Mouse (Mus musculus): Measurements from ENCODE around the gene Dnajc19. TPM values are rescaled to one million over a fixed set of nuclear protein-coding genes. Genes with fewer than 3 reads are reported as not detected.
"Not testable (repeated sequence)": the region's sequence is repeated elsewhere in the genome, so short reads cannot be mapped to it uniquely, and the experiment has no call there.

Gene Dnajc19
- total RNA-seq (2021), result 10 to 100 TPM; 78.1 to 91.2 TPM
- long read RNA-seq, experiment 1, transcript Dnajc19-202 (6 exons, 659 nt), result major isoform, 18 of 24 reads
- long read RNA-seq, experiment 1, partial matches to known transcripts, result 0 of 24 reads
- long read RNA-seq, experiment 1, other reads (novel, unspliced or antisense), result 3 of 24 reads
- long read RNA-seq, experiment 2, transcript Dnajc19-201 (6 exons, 2,499 nt), result minor isoform, 6 of 68 reads
- long read RNA-seq, experiment 2, transcript Dnajc19-202 (6 exons, 659 nt), result major isoform, 51 of 68 reads
- long read RNA-seq, experiment 2, partial matches to known transcripts, result 1 of 68 reads
- long read RNA-seq, experiment 2, other reads (novel, unspliced or antisense), result 7 of 68 reads

DNA sequence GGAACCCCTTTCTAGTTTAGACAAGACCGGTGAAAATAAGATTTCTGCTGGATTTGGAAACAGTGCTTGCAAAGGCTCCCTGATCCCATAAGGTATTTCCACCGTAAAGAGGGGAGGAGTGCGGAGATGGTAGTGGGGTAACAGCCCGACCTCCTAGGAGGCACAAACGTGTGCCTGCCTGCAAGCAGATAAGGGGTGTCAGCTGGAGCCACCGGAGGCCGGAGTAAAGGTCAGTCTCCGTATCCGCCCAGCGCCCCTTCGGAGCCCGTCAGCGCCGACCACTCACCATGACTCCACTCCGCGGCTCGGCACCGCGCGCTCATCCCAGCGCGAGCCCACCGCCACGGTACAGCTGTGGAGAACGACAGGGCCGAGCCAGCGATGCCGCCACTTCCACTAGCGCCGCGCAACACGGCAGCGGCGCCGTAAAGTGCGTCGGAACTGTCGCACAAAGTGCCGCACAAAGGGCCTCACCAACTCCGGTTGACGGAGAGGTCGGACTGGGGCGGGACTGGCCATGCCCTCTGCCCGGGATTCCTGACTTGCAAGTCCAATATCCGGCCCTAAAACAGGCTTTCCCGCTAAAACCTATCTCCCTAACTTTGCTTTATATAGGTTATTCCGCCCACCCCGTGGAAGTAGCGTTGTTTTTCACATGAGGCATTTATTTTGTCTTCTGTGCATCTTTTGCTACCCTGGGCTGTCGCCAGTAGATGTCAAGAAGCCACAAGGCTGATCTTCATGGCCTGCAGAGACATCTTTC lies at the start of gene Dnajc19:
Gene Dnajc19, minus strand, starts transcription at position 422 of the 763 bp plus-strand sequence.
- peak; percentile 91 to 92 for DNase-seq (ENCODE audit: low spot score in 2 of 2)

DNA sequence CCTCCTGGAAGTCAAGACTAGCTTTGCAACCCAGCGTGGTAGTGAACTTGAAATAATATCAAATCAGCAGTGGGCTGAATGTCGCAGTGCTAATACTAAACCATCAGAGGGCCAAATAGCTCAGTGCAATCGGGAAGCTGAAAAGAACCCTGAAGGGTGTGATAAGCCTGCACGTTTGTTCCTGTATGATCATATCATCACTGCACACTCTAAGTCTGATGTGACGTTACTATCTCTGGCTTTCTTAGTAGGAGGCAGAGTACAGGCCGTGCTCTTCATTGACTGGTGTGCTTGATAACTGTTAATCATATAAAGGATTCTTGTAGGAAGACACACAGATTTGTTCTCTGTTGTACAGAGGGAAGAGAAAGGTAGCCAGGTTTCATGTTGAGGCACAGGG lies 48.8 kb upstream of the Dnajc19 start:
- no peak for DNase-seq (ENCODE audit: low spot score in 2 of 2)

DNA sequence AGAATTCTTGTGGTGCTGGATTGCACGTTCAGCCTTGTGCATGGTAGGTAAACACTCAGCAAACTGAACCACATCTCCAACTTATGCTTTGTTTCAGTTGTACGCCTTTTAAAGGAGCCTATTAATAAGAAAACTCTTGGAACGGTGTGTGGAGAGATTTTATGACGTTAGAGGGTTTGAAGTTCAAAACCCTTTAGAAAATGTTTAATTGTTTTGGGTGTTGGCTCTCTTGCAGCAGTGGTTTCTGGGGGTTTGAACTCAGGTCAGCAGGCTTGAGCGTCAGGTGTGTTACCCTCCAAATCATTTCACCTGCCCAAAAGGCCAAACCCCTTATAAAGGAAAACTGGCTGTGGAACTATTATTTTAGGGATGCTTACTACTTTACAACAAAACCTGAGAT lies 40.2 kb upstream of the Dnajc19 start:
- DNase-seq (ENCODE audit: low spot score in 2 of 2), result no peak

DNA sequence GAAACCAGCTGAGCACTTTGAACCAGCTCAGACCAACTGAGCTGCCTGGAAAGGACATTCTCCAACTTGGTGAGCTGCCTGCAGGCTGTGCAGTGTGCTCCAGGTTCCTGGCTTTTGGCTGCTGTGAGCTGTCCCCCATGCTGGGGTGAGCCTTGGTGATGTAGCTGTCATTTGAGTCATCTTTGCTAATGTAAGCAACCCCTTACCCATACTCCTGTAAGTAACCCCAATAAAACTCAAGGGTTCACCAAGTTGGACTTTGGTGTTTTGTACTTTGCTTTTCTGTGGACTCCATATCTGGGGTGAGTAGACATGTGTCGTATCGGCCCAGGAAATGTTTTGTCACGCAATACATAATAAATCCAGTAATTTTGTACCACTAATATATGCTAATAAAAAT lies 39.7 kb upstream of the Dnajc19 start:
- DNase-seq (ENCODE audit: low spot score in 2 of 2), result no peak

DNA sequence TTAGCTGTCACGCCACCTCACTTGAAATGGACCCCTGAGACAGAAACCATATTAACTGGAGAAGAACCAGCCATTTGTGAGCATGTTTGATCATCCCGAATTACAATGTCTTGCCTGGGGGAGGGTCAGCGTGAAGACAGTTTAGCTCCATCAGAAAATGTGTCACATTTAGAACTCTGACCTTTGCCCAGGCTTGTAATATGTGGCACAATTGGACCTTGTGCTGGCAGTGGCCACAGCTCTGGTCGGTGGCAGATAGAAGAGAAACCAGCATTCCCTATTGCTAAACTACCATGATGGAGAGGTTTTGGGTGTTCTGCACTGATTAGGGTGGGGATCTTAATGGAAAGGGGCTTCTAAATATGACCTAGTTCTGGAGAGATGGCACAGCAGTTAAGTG lies 38.7 kb upstream of the Dnajc19 start:
- no peak for DNase-seq (ENCODE audit: low spot score in 2 of 2)

DNA sequence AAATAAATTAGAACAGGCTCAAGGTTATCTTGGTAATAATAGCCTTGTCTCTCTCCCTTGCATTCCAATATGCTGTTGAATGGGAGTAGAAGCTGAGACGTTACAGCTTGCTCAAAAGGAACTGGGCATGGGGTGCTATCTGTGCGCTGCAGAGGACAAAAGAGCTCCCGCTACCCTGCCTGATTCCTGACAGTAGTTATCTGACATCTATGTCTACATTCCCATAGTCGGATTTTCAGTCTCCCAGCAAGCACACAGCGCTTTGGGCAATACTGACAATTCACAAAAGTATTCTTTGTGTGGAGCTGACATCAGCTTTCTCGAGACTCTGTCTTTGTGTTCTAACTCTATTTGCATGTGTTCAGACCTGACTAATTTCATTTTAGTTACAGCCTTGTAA lies 34.7 kb upstream of the Dnajc19 start:
- no peak for DNase-seq (ENCODE audit: low spot score in 2 of 2)

DNA sequence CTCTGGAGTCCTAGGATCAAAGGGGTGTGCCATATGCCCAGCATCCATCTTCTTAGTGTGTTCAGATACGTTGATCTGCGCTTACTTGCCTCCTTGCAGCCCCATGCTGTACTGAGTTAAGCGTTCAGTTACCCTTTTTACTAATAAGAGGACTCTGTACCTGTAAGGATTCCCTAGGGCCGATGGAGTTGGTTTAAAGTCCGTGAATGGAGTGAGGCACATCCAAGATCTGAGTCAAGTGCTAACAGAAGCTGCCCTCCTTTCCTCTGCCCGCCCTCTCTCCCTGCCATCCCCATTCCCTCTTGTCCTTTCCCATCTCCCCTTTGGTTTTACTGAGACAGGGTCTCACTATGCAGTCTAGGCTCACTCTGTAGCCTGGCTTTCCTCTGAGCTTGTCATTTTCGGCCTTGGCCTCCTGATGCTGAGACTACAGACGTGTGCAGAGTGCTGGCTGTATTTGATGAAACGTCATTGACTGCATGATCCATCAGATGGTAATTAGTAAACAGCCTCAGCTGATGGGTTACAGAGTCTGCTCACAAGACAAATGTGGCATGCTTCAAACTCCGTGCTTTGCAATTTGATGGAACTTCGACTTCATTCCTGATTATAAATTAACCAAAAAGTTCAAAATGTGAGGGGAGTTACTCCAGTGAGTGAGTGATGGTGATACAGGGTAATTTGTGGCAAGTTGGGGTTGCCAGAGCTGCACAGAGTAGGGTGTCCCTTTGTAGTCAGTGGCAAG lies 31.0 kb upstream of the Dnajc19 start:
- DNase-seq (ENCODE audit: low spot score in 2 of 2), result no peak

DNA sequence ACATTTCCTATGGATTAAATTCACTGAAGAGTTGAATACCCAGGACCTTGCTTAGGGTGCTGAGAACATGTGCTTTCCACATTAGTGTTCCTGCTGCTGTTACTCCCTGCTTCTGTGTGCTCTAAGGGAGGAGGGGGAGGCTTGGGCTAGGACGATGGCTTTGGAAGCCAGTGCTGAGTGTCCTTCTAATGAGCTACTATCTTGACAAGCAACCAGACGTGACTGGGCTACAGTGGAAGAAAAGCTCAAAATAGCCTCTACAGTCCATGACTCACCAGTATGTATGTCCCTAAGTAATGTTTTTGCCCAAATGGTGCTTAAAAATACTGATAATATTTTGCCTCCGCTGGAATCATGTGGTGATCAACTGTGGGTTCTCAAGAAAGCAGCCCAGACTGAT lies 26.5 kb upstream of the Dnajc19 start:
- no peak for DNase-seq (ENCODE audit: low spot score in 2 of 2)

DNA sequence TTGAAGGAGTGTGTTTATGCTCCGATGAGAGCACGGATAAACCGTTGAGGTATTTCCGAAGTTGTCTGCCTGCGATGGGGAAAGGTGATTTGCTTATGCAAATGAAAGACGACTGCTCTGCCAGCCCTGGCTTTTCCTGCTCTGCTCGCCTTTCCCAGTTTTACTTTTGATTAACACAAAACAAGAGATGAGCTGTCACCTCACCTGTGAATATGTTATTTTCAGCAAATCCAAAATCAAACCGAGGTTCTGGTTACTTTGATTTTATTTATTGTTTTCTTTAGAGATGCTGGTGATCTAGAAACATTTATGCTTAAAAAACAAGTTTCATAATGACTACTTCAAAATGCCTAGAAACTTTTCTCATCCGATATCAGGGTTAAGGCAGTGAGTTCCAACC lies 25.3 kb upstream of the Dnajc19 start:
- no peak for DNase-seq (ENCODE audit: low spot score in 2 of 2)

DNA sequence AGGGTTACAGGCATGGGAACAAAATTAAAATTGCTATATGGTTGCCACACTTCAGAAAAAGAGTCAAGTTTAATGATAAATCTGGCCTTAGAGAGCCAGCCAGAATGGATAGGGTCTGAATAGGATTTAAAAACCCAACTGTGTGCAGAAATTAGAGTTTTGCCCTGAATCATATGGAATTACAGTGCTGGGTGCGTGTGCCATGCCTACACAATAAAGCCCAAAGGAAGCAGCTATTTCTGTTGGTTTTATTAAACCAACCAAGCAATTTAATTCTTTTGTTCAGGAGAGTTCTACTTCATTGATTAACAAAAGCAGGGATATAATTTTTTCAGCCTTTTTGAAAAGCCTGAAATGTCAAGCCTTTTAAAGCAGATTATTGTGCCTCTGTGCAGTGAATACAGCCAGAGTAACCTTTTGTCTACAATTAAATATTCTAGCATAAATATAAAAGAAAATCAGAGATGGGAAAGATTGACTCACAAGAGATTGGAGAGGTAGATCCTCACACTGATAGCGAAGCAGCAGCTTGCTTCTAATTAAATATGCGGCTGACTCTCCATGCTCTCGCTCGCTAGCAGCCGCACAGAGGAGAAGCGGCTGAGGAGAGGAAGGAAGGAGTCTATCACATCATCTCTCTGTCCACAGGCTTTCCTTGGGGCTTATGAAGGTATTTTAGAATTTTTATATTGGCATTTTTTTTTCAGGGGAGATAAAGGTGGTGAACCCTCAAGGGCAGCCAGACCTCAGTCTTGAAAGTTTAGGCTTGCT lies 23.0 kb upstream of the Dnajc19 start:
- DNase-seq (ENCODE audit: low spot score in 2 of 2), result no peak

DNA sequence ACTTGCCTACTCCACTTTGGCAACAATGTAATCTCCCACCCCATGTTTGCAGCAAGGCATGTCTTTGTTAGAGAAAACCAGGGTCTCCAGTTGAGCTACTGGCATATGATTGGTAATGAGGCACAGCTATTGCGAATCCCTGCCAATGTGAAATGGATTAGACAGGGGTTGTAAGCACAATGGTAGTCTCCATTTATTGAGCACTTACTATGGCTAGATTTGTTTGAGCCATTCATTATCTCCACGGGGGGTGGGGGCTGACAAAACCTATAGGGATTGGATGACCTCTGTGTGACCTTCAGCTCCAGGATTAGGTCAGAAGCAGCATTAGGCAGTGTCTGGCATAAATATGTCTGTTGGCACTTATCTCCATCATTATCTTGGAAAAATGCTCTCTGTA lies 21.8 kb upstream of the Dnajc19 start:
- no peak for DNase-seq (ENCODE audit: low spot score in 2 of 2)

DNA sequence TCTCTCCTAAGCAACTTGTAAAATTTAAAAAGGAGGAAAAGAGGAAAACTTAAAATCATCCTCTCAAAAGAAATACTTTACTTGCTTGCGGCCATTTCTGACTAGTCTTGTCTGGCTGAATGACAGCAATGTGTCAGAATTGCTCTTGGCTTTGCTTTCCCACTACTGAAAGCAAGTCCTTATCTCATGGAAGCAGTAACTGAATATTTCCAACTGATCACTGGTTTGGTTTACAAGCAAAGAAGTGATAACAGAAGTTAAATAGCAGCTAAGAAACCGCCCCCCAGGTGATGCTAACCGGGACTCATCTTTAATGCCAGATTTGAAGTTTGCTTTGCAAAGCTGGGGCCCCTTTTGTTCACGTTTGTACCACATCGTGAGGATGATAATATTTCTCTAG lies 2.5 kb upstream of the Dnajc19 start:
- no peak for DNase-seq (ENCODE audit: low spot score in 2 of 2)

DNA sequence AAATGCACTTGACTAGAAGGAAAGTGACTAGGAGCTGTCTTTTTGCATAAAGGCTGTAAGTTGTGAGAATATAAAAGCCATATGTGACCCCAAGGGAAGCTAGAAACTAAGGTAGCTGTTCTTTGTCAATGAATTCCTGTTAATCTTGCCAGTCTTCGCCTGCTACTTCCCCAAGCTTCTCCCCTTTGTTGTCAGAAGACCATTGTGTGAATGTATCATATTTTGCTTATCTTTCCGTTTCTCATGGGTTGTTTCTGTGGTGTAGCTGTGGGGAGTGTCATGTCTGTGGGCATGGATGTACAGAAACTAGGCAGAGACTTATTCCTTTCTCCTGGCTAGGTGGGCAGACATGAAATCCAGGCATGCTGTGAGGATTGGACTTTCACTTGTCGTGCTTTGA lies 808 bp upstream of the Dnajc19 start:
- DNase-seq (ENCODE audit: low spot score in 2 of 2), result no peak

DNA sequence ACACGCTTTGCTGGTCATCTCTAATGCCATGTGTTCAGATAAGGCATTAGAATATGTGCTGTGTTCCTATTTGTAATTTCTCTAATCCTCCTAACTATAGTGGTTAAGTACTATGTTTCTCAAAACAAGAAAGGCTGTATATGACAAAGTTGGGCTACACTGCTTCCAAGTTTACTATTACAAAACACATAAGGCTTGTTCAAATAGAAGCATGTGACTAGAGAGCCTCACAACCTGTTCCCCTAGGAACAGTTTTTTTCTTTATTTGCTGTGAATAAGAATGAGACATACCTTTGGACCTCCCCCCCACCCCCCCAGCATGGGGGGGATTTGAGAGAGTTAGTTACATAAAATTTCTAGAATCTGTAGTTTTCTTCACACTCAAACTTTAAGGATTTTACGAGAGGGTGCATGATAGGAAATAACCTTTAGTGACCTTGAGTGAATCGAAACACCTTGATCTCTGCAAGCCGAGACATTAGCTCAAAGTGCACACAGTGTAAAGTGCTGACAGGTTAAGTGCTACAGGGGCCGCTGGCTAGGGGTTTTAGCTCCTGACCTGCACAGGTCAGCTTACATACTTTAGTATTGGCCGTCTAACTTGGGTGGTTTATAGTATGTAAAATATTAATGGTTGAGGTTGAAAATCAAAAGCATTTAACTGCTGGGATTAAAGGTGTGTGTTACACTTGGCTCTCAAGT lies 4.9 kb downstream of the Dnajc19 start:
- DNase-seq (ENCODE audit: low spot score in 2 of 2), result no peak

DNA sequence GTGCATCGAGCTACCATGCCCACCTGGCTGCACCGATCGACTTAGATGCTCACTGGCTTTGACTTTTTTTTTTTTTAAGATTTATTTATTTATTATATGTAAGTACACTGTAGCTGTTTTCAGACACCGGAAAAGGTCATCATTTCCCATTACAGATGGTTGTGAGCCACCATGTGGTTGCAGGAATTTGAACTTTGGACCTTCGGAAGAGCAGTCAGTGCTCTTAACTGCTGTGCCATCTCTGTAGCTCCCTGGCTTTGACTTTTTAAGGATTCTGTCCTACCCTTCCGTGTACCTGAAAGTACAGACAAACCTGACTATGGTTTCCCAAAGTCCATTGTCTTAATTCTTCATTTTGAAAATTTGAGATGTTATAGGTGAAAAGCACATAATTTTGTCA lies 8.4 kb downstream of the Dnajc19 start:
- DNase-seq (ENCODE audit: low spot score in 2 of 2), result no peak

DNA sequence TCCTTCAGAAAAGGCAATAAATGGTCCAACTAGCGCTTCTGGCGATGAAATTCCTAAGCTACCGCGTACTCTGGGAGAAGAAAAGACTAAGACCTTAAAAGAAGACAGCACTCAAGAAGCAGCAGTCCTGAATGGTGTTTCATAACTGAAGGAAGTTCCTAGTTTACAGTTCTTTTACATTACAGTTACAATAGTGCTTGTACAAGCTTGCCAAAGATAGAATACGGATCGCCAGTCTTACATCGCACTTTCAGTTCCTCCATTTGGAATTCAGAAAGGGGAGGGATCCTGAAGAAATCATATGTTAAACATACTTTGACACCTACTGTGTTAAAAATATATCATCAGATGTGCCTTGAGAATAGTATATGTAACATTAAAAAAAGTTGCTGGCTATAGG lies 12.2 kb downstream of the Dnajc19 start:
- not testable (repeated sequence) for DNase-seq (ENCODE audit: low spot score in 2 of 2)

DNA sequence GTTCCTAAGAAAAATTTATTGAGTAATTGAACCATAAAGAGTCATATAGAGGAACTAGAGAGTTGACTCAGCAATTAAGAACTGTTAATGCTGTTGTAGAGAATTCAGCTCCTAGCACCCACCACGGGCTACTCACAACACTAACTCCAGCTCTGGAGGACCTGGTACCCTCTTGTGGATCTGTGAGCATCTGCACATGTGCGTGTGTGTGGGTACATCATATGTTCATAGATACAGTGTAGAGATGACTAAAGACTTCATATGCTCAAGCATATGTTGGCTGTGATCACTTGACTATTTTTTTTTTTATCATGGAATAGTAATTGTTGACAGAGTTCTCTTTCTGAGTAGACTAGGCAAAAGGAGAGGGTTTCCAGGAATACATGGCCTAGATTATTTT lies 18.8 kb downstream of the Dnajc19 start:
- no peak for DNase-seq (ENCODE audit: low spot score in 2 of 2)

DNA sequence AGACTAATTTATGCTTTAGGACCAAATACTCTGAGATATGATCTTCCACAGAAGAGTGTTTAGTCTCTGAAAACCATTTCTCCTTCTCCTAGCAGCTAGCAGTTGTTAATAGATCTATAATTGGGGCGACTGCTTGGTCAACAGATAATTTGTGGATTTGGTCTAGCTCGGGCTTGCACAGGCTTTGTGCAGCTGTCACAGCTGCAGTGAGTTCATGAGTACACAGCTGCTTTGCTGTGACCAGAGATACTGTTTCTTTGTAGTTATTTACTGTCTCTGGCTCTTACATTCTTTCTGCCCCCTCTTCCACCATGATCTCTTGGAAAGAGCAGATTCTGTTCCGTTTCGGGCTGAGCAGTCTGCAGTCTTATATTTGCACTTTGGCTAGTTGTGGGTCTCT lies 39.1 kb downstream of the Dnajc19 start:
- DNase-seq (ENCODE audit: low spot score in 2 of 2), result no peak

DNA sequence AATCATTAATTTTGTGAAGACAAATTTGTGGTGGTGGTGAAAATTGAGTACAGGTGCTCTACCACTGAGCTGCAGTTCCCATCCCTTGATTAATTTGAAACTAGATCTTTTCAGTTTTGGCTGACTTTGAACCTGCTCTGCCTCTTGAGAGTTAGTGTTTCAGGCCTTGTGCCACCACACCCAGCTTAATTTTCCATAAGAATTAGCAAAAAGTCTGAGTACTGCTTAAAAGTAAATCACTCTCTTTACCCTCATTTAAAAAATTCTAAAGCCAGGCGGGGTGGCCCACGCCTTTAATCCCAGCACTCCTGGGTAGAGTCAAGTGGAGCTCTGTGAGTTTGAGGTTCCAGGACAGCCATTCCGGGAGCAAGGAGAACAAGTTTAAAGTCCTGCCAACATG lies 45.4 kb downstream of the Dnajc19 start:
- no peak for DNase-seq (ENCODE audit: low spot score in 2 of 2)

DNA sequence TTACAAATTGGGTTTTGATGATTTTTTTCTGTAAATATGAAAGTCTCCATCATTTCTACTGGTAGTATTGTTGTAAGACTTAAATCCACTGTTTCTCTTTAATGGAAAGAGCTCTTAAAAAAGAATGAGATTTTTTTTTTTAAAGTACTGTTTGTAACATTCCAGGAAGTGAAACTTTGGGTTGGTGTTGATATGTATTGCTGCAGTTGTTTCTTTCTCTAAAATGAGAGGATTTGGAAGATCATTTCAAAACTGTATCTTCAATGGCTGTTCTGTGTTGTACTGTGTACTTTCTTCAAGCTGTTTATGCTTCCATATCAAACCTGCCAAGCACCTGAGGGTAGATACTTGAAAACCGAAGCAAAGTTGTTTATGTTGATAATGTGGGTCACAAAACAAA lies 46.3 kb downstream of the Dnajc19 start:
- DNase-seq (ENCODE audit: low spot score in 2 of 2), result no peak

All from adrenal gland, adult 18-20 months (tissue).